Mouse (Mus musculus) kidney, adult 2 months (tissue): ENCODE results near the gene Hltf.
A peak's percentile ranks its signal among the peaks of the same experiment; 100 is the strongest.

Experiments used
- CTCF ChIP-seq: fragments of 200-500 bp; conservative IDR thresholded peaks from 2 replicates; pipeline ENCODE4 v1.5.1; 2011; ENCODE audit warnings: low read depth, mild to moderate bottlenecking, control low read depth, low read length, moderate library complexity, mixed read lengths; ENCODE audit not compliant: insufficient read depth, insufficient read length
- POLR2A ChIP-seq: fragments of 200-500 bp; IDR thresholded peaks from one replicate; pipeline ENCODE4 v1.6.1; 2011; ENCODE audit warnings: low read depth, low read length, control low read depth

DNA sequence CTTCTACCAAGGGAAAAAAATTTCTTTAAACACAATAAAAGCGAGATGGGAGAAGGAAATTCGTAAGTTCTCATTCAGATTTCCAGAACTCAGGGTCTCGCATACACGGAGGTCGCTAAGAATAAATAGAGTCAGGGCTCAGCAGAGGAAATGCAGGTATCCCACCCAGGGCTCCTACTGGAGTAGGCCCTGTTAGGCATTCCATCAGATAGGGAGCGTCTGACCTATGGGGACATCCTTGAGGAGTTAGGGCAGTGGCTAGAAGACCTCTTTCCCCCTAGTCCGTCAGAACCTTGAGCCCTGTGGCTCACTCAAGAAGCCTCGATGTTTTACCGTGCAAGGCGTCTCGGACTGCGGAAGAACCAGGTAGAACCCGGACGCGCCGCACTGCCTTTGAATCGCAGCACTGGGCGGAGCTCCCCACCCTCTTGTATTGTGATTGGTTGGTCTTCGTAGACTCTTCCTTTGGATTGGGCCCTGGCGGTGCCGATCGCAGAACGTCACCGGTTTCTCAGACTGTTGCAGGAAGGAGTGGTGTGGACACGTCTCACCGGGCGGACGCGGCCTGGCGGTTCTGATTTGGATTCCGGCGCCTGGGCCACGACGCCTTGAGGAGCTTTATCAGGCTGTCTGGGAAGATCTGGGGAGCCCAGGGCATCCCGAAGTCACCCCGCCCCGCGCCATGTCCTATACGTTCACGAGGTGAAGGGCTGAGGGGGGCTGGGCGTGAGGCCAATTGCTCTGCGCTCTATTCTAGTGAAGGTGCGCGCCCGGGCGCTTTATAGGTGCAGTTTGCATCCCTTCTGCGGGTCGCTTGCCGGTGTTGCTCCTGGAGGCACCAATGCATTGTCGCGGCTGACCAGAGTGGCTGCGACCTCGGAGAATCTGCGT, at the start of gene Hltf:
- no peak for TF ChIP-seq CTCF
- peak; percentile 30 for TF ChIP-seq POLR2A
